ENCODE assay signal across 14 mouse cellular contexts in the genomic region with DNA sequence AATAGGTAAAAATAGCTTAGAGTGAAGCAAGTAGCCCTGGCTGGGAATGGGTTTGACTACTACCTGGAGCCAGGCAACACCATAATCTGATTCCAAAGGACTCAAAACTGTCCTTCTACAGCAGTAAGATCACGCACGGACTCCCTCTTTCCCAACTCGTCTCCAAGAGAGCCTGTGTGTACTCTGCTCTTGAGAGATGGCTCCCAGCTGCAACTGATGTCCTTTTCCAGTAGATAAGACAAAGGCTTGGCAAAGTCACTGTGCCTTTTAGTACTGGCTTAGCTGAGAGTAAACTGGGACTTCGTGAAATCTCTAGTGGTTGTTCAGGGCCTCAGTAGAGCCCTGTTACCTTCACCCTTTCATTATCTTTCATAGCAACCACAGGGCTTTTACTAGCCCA. TPM values are rescaled to one million over a fixed set of nuclear protein-coding genes. Genes with fewer than 3 reads are reported as not detected.
DNase-seq lines count a peak whose midpoint lies in the region; ATAC-seq lines count a peak whose summit lies in the region.
"Had no signal": no experiment of that assay in that cellular context is flagged by ENCODE, and none has a peak within 500 bp of the region (broad histone marks: within the 10 kb centered on the region; RNA-seq: fewer than 3 reads in every experiment).

No protein-coding gene starts in this region.

- ATAC-seq in lung, embryonic 16.5 days (ENCODE audit: low read depth) = peak; percentile 49
- ATAC-seq in forebrain, embryonic 15.5 days (replicated peaks) = no peak
- no peak for ATAC-seq in stomach, embryonic 14.5 days (ENCODE audit: insufficient number of reproducible peaks, insufficient read depth, low FRiP score, low read depth)
- ATAC-seq in CD4-positive, CD25-positive, alpha-beta regulatory T cell, adult 4 months = no peak

- H3K27me3 ChIP-seq in lung, embryonic 16.5 days (ENCODE audit: control insufficient read depth, insufficient read depth, low read depth, low read length) = no peaks in the 10 kb centered on the region
- H3K27me3 ChIP-seq in forebrain, embryonic 15.5 days = no peaks in the 10 kb centered on the region
- no peaks in the 10 kb centered on the region for H3K27me3 ChIP-seq in stomach, embryonic 14.5 days (ENCODE audit: control insufficient read depth, insufficient read depth, low read length)
- H3K27me3 ChIP-seq: megakaryocyte, embryonic 14.5 days had no signal

- no peak overlapping the region for H3K4me3 ChIP-seq in lung, embryonic 16.5 days (ENCODE audit: low read length)
- H3K4me3 ChIP-seq in forebrain, embryonic 15.5 days = no peak overlapping the region
- no peak overlapping the region for H3K4me3 ChIP-seq in stomach, embryonic 14.5 days (ENCODE audit: low read depth, low read length)
- H3K4me3 ChIP-seq: limb, embryonic 12.5 days; megakaryocyte, embryonic 14.5 days had no signal

- intact Hi-C loops in heart, postnatal 25 days (cut with DNase I) = no loop called here

- H3K27ac ChIP-seq in lung, embryonic 16.5 days (ENCODE audit: low read length) = peak overlapping the region; percentile 62
- peak overlapping the region; percentile 67 for H3K27ac ChIP-seq in forebrain, embryonic 15.5 days (replicated peaks)
- H3K27ac ChIP-seq in stomach, embryonic 14.5 days (ENCODE audit: low read length) = peak overlapping the region; percentile 62

- H3K9ac ChIP-seq in lung, embryonic 16.5 days (ENCODE audit: low read length) = no peak overlapping the region
- no peak overlapping the region for H3K9ac ChIP-seq in forebrain, embryonic 15.5 days (replicated peaks)
- no peak overlapping the region for H3K9ac ChIP-seq in stomach, embryonic 14.5 days (replicated peaks; ENCODE audit: low read depth, low read length)
- H3K9ac ChIP-seq: limb, embryonic 12.5 days had no signal

- peaks cover 3% of the 10 kb centered on the region; the same call in 1 of the 2 replicates for H3K36me3 ChIP-seq in lung, embryonic 16.5 days (ENCODE audit: control insufficient read depth, insufficient read depth, low read length)
- H3K36me3 ChIP-seq in forebrain, embryonic 15.5 days = 0 out of 2 replicates have a peak, but pooled peaks cover 4% of the 10 kb centered on the region
- H3K36me3 ChIP-seq in stomach, embryonic 14.5 days (ENCODE audit: control insufficient read depth, insufficient read depth, low read length) = peaks cover 23% of the 10 kb centered on the region

- H3K4me1 ChIP-seq in lung, embryonic 16.5 days (replicated peaks; ENCODE audit: control insufficient read depth, insufficient read depth, low read length) = peaks cover 50% of the 10 kb centered on the region
- peaks cover 69% of the 10 kb centered on the region for H3K4me1 ChIP-seq in forebrain, embryonic 15.5 days
- peaks cover 30% of the 10 kb centered on the region for H3K4me1 ChIP-seq in stomach, embryonic 14.5 days (ENCODE audit: control insufficient read depth, insufficient read depth, low read length)

- H3K9me3 ChIP-seq in lung, embryonic 16.5 days (ENCODE audit: control insufficient read depth, low read length) = no peaks in the 10 kb centered on the region
- H3K9me3 ChIP-seq in forebrain, embryonic 15.5 days = no peaks in the 10 kb centered on the region
- H3K9me3 ChIP-seq in stomach, embryonic 14.5 days (ENCODE audit: control insufficient read depth, low read depth, low read length) = no peaks in the 10 kb centered on the region
- H3K9me3 ChIP-seq: limb, embryonic 12.5 days; megakaryocyte, embryonic 14.5 days had no signal

- DNase-seq in heart, adult 8-10 months (ENCODE audit: low spot score) = peak; percentile 58
- DNase-seq in heart, postnatal 25 days (ENCODE audit: low spot score) = no peak
- DNase-seq in lung, postnatal 14 days = no peak
- no peak for DNase-seq in urinary bladder, postnatal 14 days (ENCODE audit: low spot score)
- DNase-seq: cerebellum, postnatal 36 days; gastrocnemius, postnatal 10 days; kidney, postnatal 4 days; right cerebral cortex, adult 18-20 months had no signal

- H3K4me2 ChIP-seq in lung, embryonic 16.5 days (ENCODE audit: low read depth, low read length) = no peak overlapping the region
- H3K4me2 ChIP-seq in forebrain, embryonic 15.5 days (replicated peaks) = no peak overlapping the region
- H3K4me2 ChIP-seq in stomach, embryonic 14.5 days (replicated peaks; ENCODE audit: low read depth, low read length) = no peak overlapping the region
- H3K4me2 ChIP-seq: limb, embryonic 12.5 days had no signal

- WGBS in lung, embryonic 16.5 days = 25% methylated on average over 4 of the region's 4 CpGs
- WGBS in forebrain, embryonic 15.5 days = 37% methylated on average over 4 of the region's 4 CpGs
- 35% methylated on average over 4 of the region's 4 CpGs for WGBS in stomach, embryonic 14.5 days

RNA-seq across cellular contexts. Expression of a gene that starts 38.6 kb away (rescaled TPM):
- 10 to 100 TPM; 48.1 to 60.7 (median 56.2) TPM for total RNA-seq in heart, adult 8-10 months (2022)
- total RNA-seq in heart, postnatal 25 days (2021) = 10 to 100 TPM; 51.3 to 55.2 TPM
- polyA plus RNA-seq in lung, embryonic 16.5 days (2015; fragmentation: Nextera tagmentation; extraction: Ambion mirVana) = 34.0 and 34.3 TPM in 2 replicates
- 87.4 and 90.5 TPM in 2 replicates for polyA plus RNA-seq in forebrain, embryonic 15.5 days (2015; fragmentation: Nextera tagmentation; extraction: Ambion mirVana)
- 60.3 and 64.1 TPM in 2 replicates for polyA plus RNA-seq in stomach, embryonic 14.5 days (2014; fragmentation: Nextera tagmentation; extraction: Ambion mirVana)
- under 1 TPM; 0.11 to 0.27 TPM for polyA plus RNA-seq in CD4-positive, CD25-positive, alpha-beta regulatory T cell, adult 4 months (2017; shearing (Covaris generic))

Comparison
In these comparisons a context has a peak if more than half of its experiments do, and no peak if none do; other contexts are left out.
1. RNA of a gene that starts 38.6 kb away (polyA plus RNA-seq): 87.4 to 90.5 TPM in forebrain, embryonic 15.5 days, 60.3 to 64.1 TPM in stomach, embryonic 14.5 days and 34.0 to 34.3 TPM in lung, embryonic 16.5 days; 0.11 to 0.27 TPM in CD4-positive, CD25-positive, alpha-beta regulatory T cell, adult 4 months; every median in the first group is over 10 times any median in the second.
2. Peak in every context shown above with its lines, with median percentiles within 50 percentile points of each other: H3K27ac ChIP-seq.